Mouse (Mus musculus) forebrain, embryonic 13.5 days (tissue): ENCODE data around the gene Apod. TPM values are rescaled to one million over a fixed set of nuclear protein-coding genes. Genes with fewer than 3 reads are reported as not detected.

ENCODE experiments used
- ATAC-seq: fragments of 200-750 bp; cut with Nextera tagmentation; 2 replicates; pipeline ENCODE4 v1.8.0; 2017
- H3K27ac ChIP-seq: fragments of 300-500 bp; sonication (generic); 2 replicates; pipeline ENCODE4 v1.5.1; 2015; ENCODE audit warnings: inconsistent platforms, mild to moderate bottlenecking, moderate library complexity
- H3K27me3 ChIP-seq: fragments of 300-500 bp; sonication (generic); 2 replicates; pipeline ENCODE4 v1.6.1; 2015; ENCODE audit warnings: mild to moderate bottlenecking, inconsistent platforms
- H3K36me3 ChIP-seq: fragments of 300-500 bp; sonication (generic); 2 replicates; pipeline ENCODE4 v1.6.1; 2015; ENCODE audit warnings: mild to moderate bottlenecking, inconsistent platforms; ENCODE audit not compliant: poor library complexity, severe bottlenecking
- H3K4me1 ChIP-seq: fragments of 300-500 bp; sonication (generic); 2 replicates; pipeline ENCODE4 v1.6.1; 2015; ENCODE audit warnings: inconsistent platforms
- H3K4me2 ChIP-seq: fragments of 300-500 bp; sonication (generic); 2 replicates; pipeline ENCODE4 v1.6.1; 2015; ENCODE audit warnings: inconsistent platforms, mild to moderate bottlenecking, moderate library complexity
- H3K4me3 ChIP-seq: fragments of 300-500 bp; sonication (generic); 2 replicates; pipeline ENCODE4 v1.5.1; 2015; ENCODE audit warnings: mild to moderate bottlenecking, inconsistent platforms
- H3K9ac ChIP-seq: fragments of 300-500 bp; sonication (generic); 2 replicates; pipeline ENCODE4 v1.6.1; 2015; ENCODE audit warnings: mild to moderate bottlenecking, inconsistent platforms
- H3K9me3 ChIP-seq: fragments of 300-500 bp; sonication (generic); replicated peaks from 2 replicates; pipeline ENCODE4 v1.6.1; 2016; ENCODE audit warnings: inconsistent platforms
- WGBS: fragments of 180-500 bp; shearing (Covaris S2); methylation state at CpG from one replicate; pipeline ENCODE4 v1.1.7; 2015; 5-methylcytosine and 5-hydroxymethylcytosine counted together
- polyA plus RNA-seq: library from polyadenylated mRNA; unstranded; fragments of >200 nt; fragmentation: Nextera tagmentation; extraction: Ambion mirVana; gene quantifications from 2 replicates; pipeline ENCODE4 v1.2.1, GENCODE M21; 2015

Gene Apod
- 28.0 and 32.5 TPM in 2 replicates for polyA plus RNA-seq

DNA sequence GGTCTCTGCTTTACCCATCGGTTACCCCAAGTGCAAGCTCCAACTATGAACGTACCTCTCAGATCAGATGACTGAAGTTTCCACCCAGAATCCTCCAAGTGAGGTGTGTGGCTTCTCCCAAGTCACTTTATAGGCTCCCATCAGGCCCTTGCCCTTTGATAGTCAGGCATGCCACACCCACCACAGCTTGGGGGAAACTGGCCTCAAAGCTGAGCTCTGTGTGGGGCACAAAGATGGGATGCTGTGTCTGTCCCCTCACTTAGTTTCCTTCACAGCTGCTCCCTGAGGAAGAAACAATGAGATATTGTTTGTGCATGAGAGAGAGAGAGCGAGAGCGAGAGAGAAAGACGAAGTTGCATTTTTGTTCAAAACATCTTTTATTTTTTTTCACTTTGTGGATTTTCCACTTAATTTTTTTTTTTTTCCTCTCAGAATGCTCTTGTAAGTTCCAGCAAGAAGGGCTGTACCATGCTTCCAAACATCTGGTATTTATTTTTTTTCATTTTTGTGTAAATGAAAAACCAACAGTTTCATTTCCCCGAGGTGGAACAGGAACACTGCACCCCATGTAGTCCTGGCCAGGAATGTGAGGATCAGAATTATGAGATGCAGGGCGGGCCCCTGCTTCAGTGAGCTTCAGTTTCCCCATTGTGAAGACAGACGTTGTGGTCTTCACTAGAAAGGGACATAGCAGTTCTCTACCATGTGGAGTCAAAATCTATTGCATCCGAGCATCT is at the start of gene Apod:
Gene Apod (minus strand): TSS at position 312 of the 737 bp plus-strand sequence.
- H3K4me2 ChIP-seq = no peak within 1 kb of the TSS
- no peak for ATAC-seq
- 48% methylated on average over 9 of the region's 9 CpGs for WGBS
- H3K36me3 ChIP-seq = no peaks in the 10 kb centered on the region
- H3K4me3 ChIP-seq = no peak within 1 kb of the TSS
- H3K4me1 ChIP-seq = peaks cover 9% of the 10 kb centered on the region; the same call in 1 of the 2 replicates
- no peaks in the 10 kb centered on the region for H3K27me3 ChIP-seq
- no peak within 1 kb of the TSS for H3K27ac ChIP-seq
- H3K9me3 ChIP-seq = no peaks in the 10 kb centered on the region
- H3K9ac ChIP-seq = no peak within 1 kb of the TSS

DNA sequence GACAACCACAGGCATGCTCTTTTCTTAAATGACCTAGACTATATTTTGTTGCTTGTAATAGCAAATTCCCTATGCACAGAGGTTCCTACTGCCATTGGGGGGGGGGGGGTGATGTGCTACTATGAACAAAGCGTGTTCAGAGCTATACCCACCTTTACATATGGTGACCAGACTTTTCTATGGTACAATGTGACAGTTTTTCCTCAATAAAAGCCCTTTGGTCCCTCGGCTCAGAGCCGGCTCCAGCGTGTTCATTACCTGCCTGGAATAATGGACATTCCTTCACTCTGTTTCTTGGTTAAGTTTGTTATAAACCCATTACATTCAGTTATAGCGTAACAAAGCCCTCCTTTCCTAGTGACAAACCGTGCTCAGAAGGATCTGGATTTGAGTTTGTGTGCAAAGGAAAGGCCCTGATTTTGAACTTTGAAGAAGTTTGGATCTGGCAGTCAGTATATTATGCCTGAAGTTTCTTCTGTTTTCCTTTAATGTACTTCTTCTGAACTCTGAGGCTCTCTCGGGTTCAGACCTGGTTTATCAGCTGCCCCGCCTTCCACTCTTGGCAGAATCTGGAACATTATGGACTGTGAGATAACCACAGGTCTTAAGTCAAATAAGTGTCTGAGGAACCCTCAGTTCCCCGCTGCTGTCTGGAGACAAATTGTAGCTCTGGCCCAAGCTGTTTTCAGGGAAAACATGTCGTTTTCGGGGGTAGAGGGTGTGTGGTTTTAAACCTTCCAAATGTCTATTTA is 49.3 kb upstream of the Apod start:
- Histone ChIP-seq H3K9ac (no peak overlapping the region), H3K36me3 (no peaks in the 10 kb centered on the region), H3K4me2 (no peak overlapping the region), H3K4me3 (no peak overlapping the region), H3K27me3 (no peaks in the 10 kb centered on the region), H3K4me1 (no peaks in the 10 kb centered on the region), H3K27ac (no peak overlapping the region), H3K9me3 (no peaks in the 10 kb centered on the region)
- WGBS = 85% methylated on average over 11 of the region's 11 CpGs
- ATAC-seq = no peak

DNA sequence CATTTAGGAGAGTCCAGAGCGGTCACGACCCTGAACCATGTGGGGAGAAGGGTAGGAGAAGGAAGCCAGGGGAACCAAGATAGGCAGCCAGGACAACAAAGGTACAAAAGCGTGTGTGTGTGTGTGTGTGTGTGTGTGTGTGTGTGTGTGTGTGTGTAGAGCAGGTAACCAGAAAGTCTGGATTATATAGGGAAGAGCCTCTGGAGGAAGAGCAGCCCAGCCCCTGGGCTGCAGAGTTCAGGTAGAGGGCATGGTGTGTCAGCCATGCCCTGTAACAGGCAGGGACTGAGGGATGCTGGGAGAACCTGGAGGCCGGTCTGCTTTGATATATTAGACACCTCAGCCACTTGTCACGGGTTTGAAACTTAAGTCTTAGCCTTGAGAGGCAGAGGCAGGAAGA is 44.9 kb upstream of the Apod start:
- no peak overlapping the region for H3K9ac ChIP-seq
- H3K27ac ChIP-seq = no peak overlapping the region
- WGBS = 60% methylated on average over 5 of the region's 5 CpGs
- H3K36me3 ChIP-seq = no peaks in the 10 kb centered on the region
- H3K4me2 ChIP-seq = no peak overlapping the region
- ATAC-seq = no peak
- no peaks in the 10 kb centered on the region for H3K9me3 ChIP-seq
- peaks cover 11% of the 10 kb centered on the region; the same call in 1 of the 2 replicates for H3K27me3 ChIP-seq
- no peaks in the 10 kb centered on the region for H3K4me1 ChIP-seq
- no peak overlapping the region for H3K4me3 ChIP-seq

DNA sequence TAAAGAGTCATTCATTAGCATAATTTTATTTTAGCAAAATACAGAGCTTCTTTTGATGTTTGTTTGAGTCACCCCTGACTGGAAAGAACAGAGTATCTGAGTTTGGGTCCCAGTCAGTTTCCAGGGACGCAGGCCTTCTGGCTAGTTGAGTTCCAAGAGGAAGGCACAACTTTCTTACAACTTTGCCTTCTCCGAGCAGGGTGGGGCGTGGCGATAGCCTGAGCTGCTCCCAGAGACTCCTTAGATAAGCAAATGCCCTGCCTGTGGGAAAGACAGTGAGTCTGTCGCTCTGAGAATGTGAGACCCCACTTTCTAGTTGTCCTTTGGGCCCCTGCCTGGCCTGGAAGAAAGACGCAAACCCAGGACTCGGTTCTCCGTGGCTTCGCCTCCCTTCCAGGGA is 44.4 kb upstream of the Apod start:
- 34% methylated on average over 9 of the region's 9 CpGs for WGBS
- Histone ChIP-seq H3K9me3 (no peaks in the 10 kb centered on the region), H3K4me3 (no peak overlapping the region), H3K4me2 (no peak overlapping the region), H3K27me3 (peaks cover 11% of the 10 kb centered on the region; the same call in 1 of the 2 replicates), H3K9ac (0 out of 2 replicates have a peak overlapping the region, but pooled peaks have one; percentile 27), H3K27ac (no peak overlapping the region), H3K4me1 (no peaks in the 10 kb centered on the region), H3K36me3 (no peaks in the 10 kb centered on the region)
- no peak for ATAC-seq

DNA sequence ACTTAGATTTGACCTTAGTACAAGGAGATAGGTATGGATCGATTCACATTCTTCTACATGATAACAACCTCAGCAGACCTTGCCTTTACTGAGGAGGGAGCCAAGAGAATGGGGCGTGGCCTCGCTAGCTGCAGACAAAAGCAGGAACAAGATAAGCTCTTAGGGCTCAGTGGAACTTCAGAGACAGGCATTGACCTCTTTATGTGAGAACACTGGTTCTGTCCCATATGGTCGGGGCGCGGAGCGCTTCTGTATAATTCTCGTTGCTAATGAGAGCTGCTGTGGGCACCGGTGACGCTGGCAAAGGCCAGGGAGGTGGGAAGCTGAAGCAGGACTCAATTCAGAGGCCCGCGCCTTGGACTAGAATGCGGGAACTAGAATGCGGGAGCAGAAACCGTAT is 44.0 kb upstream of the Apod start:
- 0 out of 2 replicates have a peak overlapping the region, but pooled peaks have one; percentile 27 for H3K9ac ChIP-seq
- WGBS = 37% methylated on average over 15 of the region's 15 CpGs
- no peaks in the 10 kb centered on the region for H3K9me3 ChIP-seq
- no peaks in the 10 kb centered on the region for H3K4me1 ChIP-seq
- H3K36me3 ChIP-seq = no peaks in the 10 kb centered on the region
- no peak overlapping the region for H3K4me2 ChIP-seq
- no peak overlapping the region for H3K4me3 ChIP-seq
- H3K27me3 ChIP-seq = peaks cover 11% of the 10 kb centered on the region; the same call in 1 of the 2 replicates
- ATAC-seq = no peak
- H3K27ac ChIP-seq = no peak overlapping the region

DNA sequence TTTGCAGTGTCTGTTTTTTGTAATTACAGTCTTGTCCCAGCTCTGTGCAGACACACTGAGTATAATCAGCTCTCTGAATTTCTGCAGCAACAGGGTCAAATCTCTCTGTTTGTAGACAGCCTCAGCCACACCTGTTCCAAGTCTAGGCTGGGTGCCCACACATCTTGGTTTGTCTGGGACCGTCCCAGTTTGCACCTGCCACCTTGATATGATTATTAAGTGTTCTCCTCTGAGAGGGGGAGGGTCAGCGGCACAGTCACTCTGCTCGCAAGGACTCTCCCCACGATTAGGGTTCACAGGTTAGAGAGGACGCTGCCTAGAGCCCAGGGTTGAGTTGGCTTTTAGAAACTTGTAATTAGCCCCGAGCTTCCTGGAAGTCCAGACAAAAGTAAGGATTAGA is 41.3 kb upstream of the Apod start:
- 67% methylated on average over 6 of the region's 6 CpGs for WGBS

DNA sequence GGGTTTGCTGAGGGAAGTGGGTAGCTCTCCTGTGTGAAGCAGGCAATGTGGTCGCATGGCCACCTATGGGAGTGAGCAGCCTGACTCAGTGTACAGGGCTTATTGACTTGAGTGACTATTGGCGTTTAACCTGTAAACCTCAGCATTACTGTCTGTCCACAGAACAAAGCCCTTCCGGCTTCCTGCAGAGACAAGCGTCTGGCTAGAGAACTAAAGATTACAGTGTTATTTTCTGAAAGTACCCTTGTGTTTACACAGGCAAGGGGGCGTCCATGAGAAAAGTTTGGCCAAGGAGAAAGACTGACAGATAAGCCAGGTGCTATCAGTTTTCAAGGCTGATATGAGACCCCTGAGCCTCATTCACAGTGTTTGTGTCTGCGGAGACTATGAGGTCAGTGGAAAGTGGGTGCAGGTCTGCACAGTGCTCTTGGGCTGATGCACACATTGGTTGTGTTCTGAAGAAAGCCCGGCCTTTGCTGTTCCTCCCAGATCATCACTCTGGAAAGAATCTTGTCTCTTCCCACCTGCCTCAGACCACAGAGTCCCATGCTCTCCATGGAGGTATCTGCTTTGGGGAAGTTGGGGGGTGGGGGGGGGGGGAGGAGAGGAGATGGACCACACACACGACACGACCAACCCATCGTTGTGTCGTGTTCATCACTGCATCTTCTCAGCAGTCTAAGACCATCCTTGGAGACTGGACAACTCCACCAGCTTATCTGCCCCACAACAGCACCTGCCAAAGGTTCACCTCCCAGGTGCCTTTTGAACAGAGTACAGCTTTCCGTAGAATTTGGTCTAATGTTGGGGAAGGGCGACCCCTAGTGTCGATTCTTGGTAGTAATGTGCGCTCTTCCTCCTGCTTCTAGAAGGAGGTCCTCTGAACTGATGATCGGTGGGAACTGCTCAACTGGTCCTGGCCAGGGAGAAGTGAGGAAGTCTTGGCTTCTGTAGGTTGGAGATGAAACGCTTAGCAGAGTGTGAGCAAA is 40.0 kb upstream of the Apod start:
- Histone ChIP-seq H3K9me3 (no peaks in the 10 kb centered on the region), H3K27me3 (peaks cover 11% of the 10 kb centered on the region; the same call in 1 of the 2 replicates), H3K4me2 (no peak overlapping the region), H3K4me1 (no peaks in the 10 kb centered on the region), H3K36me3 (no peaks in the 10 kb centered on the region), H3K27ac (no peak overlapping the region), H3K4me3 (no peak overlapping the region), H3K9ac (no peak overlapping the region)
- peak; percentile 79 for ATAC-seq
- 30% methylated on average over 17 of the region's 17 CpGs for WGBS

More for the DNA sequence above, 41.3 kb upstream of the Apod start:
- Histone ChIP-seq H3K9ac (no peak overlapping the region), H3K36me3 (no peaks in the 10 kb centered on the region), H3K27me3 (peaks cover 11% of the 10 kb centered on the region; the same call in 1 of the 2 replicates), H3K4me2 (no peak overlapping the region), H3K27ac (no peak overlapping the region), H3K4me3 (no peak overlapping the region), H3K4me1 (no peaks in the 10 kb centered on the region), H3K9me3 (no peaks in the 10 kb centered on the region)
- ATAC-seq = no peak

DNA sequence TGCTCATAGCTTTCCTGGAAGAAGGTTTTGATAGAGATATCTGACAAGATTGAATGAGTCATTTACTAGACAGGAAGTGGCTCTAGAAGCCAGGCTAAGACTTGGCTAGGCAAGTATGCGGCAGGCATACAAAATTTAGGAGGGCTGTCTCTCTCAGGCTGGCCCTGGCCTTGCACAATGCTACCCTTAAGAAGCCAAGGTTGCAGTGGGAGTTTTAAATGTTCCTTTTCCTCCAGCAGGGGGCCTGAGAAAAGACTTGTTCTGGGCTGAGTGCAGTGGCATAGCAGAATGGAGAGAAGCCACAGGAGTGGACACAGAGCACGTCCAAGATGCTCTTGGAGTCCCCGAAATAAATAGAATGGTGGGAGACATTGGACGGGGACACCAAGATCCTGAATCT is 38.4 kb upstream of the Apod start:
- 74% methylated on average over 4 of the region's 4 CpGs for WGBS
- ATAC-seq = no peak

DNA sequence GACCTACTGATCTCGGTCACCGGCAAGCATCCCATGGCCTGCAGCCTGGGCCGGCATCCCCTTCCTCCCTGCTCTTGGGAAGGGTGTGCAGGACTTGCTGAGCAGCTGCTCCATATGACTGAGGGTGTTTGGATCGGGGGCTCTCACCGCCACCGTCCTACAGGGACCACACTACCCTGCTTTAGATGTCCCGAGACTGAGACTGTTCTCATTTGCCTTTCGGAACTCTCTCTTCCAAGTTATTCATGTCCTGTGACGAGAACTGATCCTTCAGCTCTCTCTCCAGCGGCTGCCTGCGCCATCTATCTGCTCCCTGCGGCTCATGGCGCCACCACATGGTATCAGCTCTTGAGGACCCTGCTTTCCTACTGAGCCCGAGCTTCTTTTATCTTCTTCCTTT is 33.0 kb upstream of the Apod start:
- Histone ChIP-seq H3K27ac (no peak overlapping the region), H3K9me3 (no peaks in the 10 kb centered on the region; the same call in 1 of the 2 replicates), H3K27me3 (no peaks in the 10 kb centered on the region), H3K4me3 (0 out of 2 replicates have a peak overlapping the region, but pooled peaks have one; percentile 17), H3K4me1 (peaks cover 5% of the 10 kb centered on the region; the same call in 1 of the 2 replicates), H3K36me3 (no peaks in the 10 kb centered on the region), H3K9ac (no peak overlapping the region), H3K4me2 (peak overlapping the region; percentile 47)
- 14% methylated on average over 14 of the region's 14 CpGs for WGBS
- no peak for ATAC-seq

More for the DNA sequence above, 38.4 kb upstream of the Apod start:
- Histone ChIP-seq H3K4me1 (no peaks in the 10 kb centered on the region), H3K9ac (no peak overlapping the region), H3K27me3 (peaks cover 11% of the 10 kb centered on the region; the same call in 1 of the 2 replicates), H3K9me3 (no peaks in the 10 kb centered on the region), H3K4me3 (no peak overlapping the region), H3K27ac (no peak overlapping the region), H3K36me3 (no peaks in the 10 kb centered on the region), H3K4me2 (no peak overlapping the region)

DNA sequence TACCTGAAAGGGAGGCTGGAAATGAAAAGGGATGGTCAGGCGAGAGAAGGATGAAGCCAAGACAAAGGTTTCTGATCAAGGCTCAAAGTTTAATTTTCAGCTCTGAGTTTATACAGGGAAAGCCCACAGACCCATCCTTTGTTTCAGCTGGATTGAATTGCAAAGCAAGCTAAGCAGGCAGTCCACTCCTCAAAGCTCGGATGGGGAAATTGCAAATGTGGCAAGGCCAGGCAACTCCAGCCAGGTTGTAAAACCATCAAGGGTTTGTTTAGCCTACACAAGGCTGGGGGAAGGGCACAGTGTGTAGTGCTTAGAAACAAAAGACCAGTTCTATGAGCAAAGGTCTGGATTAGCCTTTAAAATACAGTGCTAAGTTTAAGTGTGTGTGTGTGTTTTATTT is 28.4 kb upstream of the Apod start:
- no peak for ATAC-seq
- no peaks in the 10 kb centered on the region; the same call in 1 of the 2 replicates for H3K9me3 ChIP-seq
- H3K9ac ChIP-seq = no peak overlapping the region
- no peak overlapping the region for H3K4me2 ChIP-seq
- no peaks in the 10 kb centered on the region for H3K36me3 ChIP-seq
- H3K27ac ChIP-seq = no peak overlapping the region
- H3K27me3 ChIP-seq = no peaks in the 10 kb centered on the region
- WGBS = 16% methylated on average over 2 of the region's 2 CpGs
- H3K4me1 ChIP-seq = peaks cover 10% of the 10 kb centered on the region
- no peak overlapping the region for H3K4me3 ChIP-seq

DNA sequence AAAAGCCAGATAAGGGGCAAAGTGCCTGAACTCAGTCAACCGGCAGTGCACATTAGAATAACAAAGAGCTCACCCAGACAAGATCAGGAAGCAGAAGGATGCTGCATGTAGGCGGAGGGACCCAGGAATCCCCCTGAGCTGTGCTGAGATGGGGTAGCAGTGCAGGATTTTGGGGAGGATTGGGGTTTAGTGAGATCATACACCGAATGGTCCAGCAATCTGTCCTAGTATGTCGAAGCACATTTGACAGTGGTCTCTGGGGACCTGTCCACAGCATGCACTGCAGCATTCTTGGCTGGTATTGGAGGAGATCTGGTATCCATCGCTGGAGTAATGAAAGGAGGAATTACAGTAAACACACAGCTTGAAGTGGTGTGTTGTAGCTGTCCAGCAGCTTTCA is 27.9 kb upstream of the Apod start:
- Histone ChIP-seq H3K4me3 (no peak overlapping the region), H3K27me3 (no peaks in the 10 kb centered on the region), H3K9me3 (no peaks in the 10 kb centered on the region; the same call in 1 of the 2 replicates), H3K36me3 (no peaks in the 10 kb centered on the region), H3K4me2 (no peak overlapping the region), H3K4me1 (peaks cover 10% of the 10 kb centered on the region), H3K9ac (no peak overlapping the region), H3K27ac (no peak overlapping the region)
- WGBS = 18% methylated on average over 5 of the region's 5 CpGs
- no peak for ATAC-seq
